Mouse (Mus musculus) granulocyte monocyte progenitor cell, adult 5-6 weeks (primary cell): ENCODE measurements around the gene Abi2. TPM values are rescaled to one million over a fixed set of nuclear protein-coding genes. Genes with fewer than 3 reads are reported as not detected.

Source experiments
- ATAC-seq: replicated peaks from 2 replicates; pipeline ENCODE4 v1.8.0; 2016; ENCODE audit warnings: mild to moderate bottlenecking, moderate TSS enrichment, inconsistent platforms; ENCODE audit not compliant: poor library complexity, severe bottlenecking
- total RNA-seq, 2 experiments: library from RNA; stranded (forward) in 1 of 2; stranded (reverse) in 1 of 2; fragments of 200-712, 200-1000 nt in 1 of 2; fragments of >200 nt in 1 of 2; fragmentation: Nextera tagmentation in 1 of 2; gene quantifications; 2 replicates each; pipeline ENCODE4 v1.2.3; 2014 to 2017

Abi2 gene
- total RNA-seq, 2 experiments from 2014 or later, result 11.3 to 18.6 TPM

GRCm38 (mm10) chr1:60485649-60486048, 76.2 kb downstream of the Abi2 start:
- no peak for ATAC-seq

- ATAC-seq, result no peak
These were observed 79.2 kb downstream of the Abi2 start for GRCm38 (mm10) chr1:60488635-60489034.

GRCm38 (mm10) chr1:60489660-60490059, 80.2 kb downstream of the Abi2 start:
- ATAC-seq, result no peak

- ATAC-seq, result no peak
These were observed 81.1 kb downstream of the Abi2 start for GRCm38 (mm10) chr1:60490510-60490909.

- no peak for ATAC-seq
These were observed 83.0 kb downstream of the Abi2 start for GRCm38 (mm10) chr1:60492404-60492803.

GRCm38 (mm10) chr1:60493421-60493820, 84.0 kb downstream of the Abi2 start:
- no peak for ATAC-seq

- no peak for ATAC-seq
These were observed 94.0 kb downstream of the Abi2 start for GRCm38 (mm10) chr1:60503456-60503855.

GRCm38 (mm10) chr1:60510584-60510983, 101.2 kb downstream of the Abi2 start:
- no peak for ATAC-seq

GRCm38 (mm10) chr1:60530107-60530506, 120.7 kb downstream of the Abi2 start:
- ATAC-seq, result no peak

GRCm38 (mm10) chr1:60530636-60531035, 121.2 kb downstream of the Abi2 start:
- ATAC-seq, result no peak

Other genes starting within 250 kb of the Abi2 start
- 9.5 and 12.0 TPM in 2 replicates for gene Nbeal1, start 229.0 kb upstream of the Abi2 start, total RNA-seq (2014; fragmentation: Nextera tagmentation)
- 9.7 and 12.7 TPM in 2 replicates for gene Nbeal1, start 229.0 kb upstream of the Abi2 start, total RNA-seq (2017)
- 19.9 and 29.2 TPM in 2 replicates for gene Cyp20a1, start 66.3 kb upstream of the Abi2 start, total RNA-seq (2014; fragmentation: Nextera tagmentation)
- gene Cyp20a1, start 66.3 kb upstream of the Abi2 start, total RNA-seq (2017), result 32.6 and 38.8 TPM in 2 replicates
- gene Raph1, start 157.5 kb downstream of the Abi2 start, total RNA-seq (2014; fragmentation: Nextera tagmentation), result 7.7 and 23.2 TPM in 2 replicates
- gene Raph1, start 157.5 kb downstream of the Abi2 start, total RNA-seq (2017), result 8.1 and 8.3 TPM in 2 replicates